Mouse (Mus musculus) adrenal gland, postnatal 36 days (tissue): ENCODE data around the gene Ssh2. TPM values are rescaled to one million over a fixed set of nuclear protein-coding genes. Genes with fewer than 3 reads are reported as not detected.

Experiments used
- DNase-seq, 2 experiments: peaks; one replicate each; pipeline ENCODE4 v3.0.0; 2021; ENCODE audit warnings: mixed read lengths in 1 of 2
- long read RNA-seq, 2 experiments: library from polyadenylated mRNA; stranded (forward); transcript quantifications; one replicate each; pipeline ENCODE4 v2.0.0; 2021; ENCODE audit warnings: borderline sequencing depth in 2 of 2
- total RNA-seq, 2 experiments: library from RNA; stranded (reverse); gene quantifications; 2 replicates each; pipeline ENCODE4 v1.2.3; 2021

Gene Ssh2
- total RNA-seq: 10 to 100 TPM; 16.8 to 27.1 TPM
- long read RNA-seq, experiment 1, partial matches to known transcripts: 0 of 2 reads
- long read RNA-seq, experiment 1, other reads (novel, unspliced or antisense): 2 of 2 reads
- long read RNA-seq, experiment 2, partial matches to known transcripts: 0 of 5 reads
- long read RNA-seq, experiment 2, other reads (novel, unspliced or antisense): 4 of 5 reads

- DNase-seq: peak; percentile 86 to 89
Measured at GRCm38 (mm10) chr11:77215951-77216760, at the start of gene Ssh2. Gene Ssh2 (plus strand): TSS chr11:77216287.

GRCm38 (mm10) chr11:77173731-77174130, 42.4 kb upstream of the Ssh2 start:
- no peak for DNase-seq

GRCm38 (mm10) chr11:77174531-77174930, 41.6 kb upstream of the Ssh2 start:
- no peak for DNase-seq

GRCm38 (mm10) chr11:77179771-77180170, 36.3 kb upstream of the Ssh2 start:
- no peak for DNase-seq

GRCm38 (mm10) chr11:77180886-77181285, 35.2 kb upstream of the Ssh2 start:
- no peak for DNase-seq

GRCm38 (mm10) chr11:77181528-77181927, 34.6 kb upstream of the Ssh2 start:
- no peak for DNase-seq

- DNase-seq: no peak
Measured at GRCm38 (mm10) chr11:77182041-77182440, 34.0 kb upstream of the Ssh2 start.

GRCm38 (mm10) chr11:77182616-77183015, 33.5 kb upstream of the Ssh2 start:
- DNase-seq: no peak

GRCm38 (mm10) chr11:77184926-77185325, 31.2 kb upstream of the Ssh2 start:
- peak; percentile 48 to 51 for DNase-seq

GRCm38 (mm10) chr11:77188868-77189267, 27.2 kb upstream of the Ssh2 start, which contains the start of gene Efcab5:
Gene Efcab5 (minus strand): TSS chr11:77188968.
- no peak for DNase-seq

- no peak for DNase-seq
Measured at GRCm38 (mm10) chr11:77193410-77193809, 22.7 kb upstream of the Ssh2 start.

- DNase-seq: no peak
Measured at GRCm38 (mm10) chr11:77193941-77194553, 22.0 kb upstream of the Ssh2 start.

GRCm38 (mm10) chr11:77194762-77195161, 21.3 kb upstream of the Ssh2 start:
- DNase-seq: no peak

GRCm38 (mm10) chr11:77195360-77196109, 20.6 kb upstream of the Ssh2 start:
- DNase-seq: no peak

GRCm38 (mm10) chr11:77196181-77197143, 19.6 kb upstream of the Ssh2 start:
- no peak for DNase-seq

GRCm38 (mm10) chr11:77199636-77200035, 16.5 kb upstream of the Ssh2 start:
- DNase-seq: no peak

GRCm38 (mm10) chr11:77200703-77201102, 15.4 kb upstream of the Ssh2 start:
- DNase-seq: no peak

GRCm38 (mm10) chr11:77214142-77214692, 1.9 kb upstream of the Ssh2 start:
- DNase-seq: no peak

- peak; percentile 51 to 73 for DNase-seq
Measured at GRCm38 (mm10) chr11:77214755-77215154, 1.3 kb upstream of the Ssh2 start.

GRCm38 (mm10) chr11:77215483-77215882, 604 bp upstream of the Ssh2 start:
- DNase-seq: no peak

- DNase-seq: no peak
Measured at GRCm38 (mm10) chr11:77216761-77217130, 659 bp downstream of the Ssh2 start.
